ENCODE assay signal across 18 mouse cellular contexts in the genomic region with DNA sequence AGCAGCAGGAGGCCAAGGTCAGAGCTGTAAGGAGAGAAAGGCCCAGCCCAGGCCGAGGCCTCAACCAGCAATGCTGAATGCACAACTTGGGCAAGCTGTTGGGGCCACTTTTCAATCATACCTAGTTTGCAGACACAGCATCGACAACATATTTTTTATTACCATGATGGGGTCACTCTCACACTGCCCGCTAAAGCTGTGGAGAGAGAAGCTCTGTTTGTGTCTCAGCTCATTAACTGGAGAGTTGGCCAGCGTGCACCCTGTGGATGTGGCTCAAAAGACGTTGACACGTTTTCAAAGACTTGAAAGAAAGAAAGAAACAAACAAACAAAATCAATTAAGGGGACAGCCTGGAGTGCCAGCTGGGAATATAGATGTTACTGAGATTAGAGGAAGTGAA.
"Had no signal": no experiment of that assay in that cellular context is flagged by ENCODE, and none has a peak within 500 bp of the region (broad histone marks: within the 10 kb centered on the region; RNA-seq: fewer than 3 reads in every experiment).

No protein-coding gene starts in this region.

- H3K4me3 ChIP-seq: limb, embryonic 10.5 days; limb, embryonic 13.5 days; liver, embryonic 12.5 days; liver, embryonic 15.5 days; megakaryocyte, embryonic 14.5 days; midbrain, embryonic 15.5 days; neural tube, embryonic 12.5 days; neural tube, embryonic 15.5 days had no signal

- H3K4me2 ChIP-seq: limb, embryonic 13.5 days; liver, embryonic 12.5 days; liver, embryonic 15.5 days; midbrain, embryonic 11.5 days; midbrain, embryonic 15.5 days; neural tube, embryonic 12.5 days; neural tube, embryonic 15.5 days had no signal

- H3K36me3 ChIP-seq: limb, embryonic 10.5 days; limb, embryonic 13.5 days; liver, embryonic 12.5 days; liver, embryonic 15.5 days; midbrain, embryonic 15.5 days; neural tube, embryonic 12.5 days; neural tube, embryonic 15.5 days had no signal

- H3K9me3 ChIP-seq: limb, embryonic 10.5 days; limb, embryonic 13.5 days; liver, embryonic 12.5 days; liver, embryonic 15.5 days; midbrain, embryonic 15.5 days; neural tube, embryonic 12.5 days; neural tube, embryonic 15.5 days had no signal

- H3K9ac ChIP-seq: limb, embryonic 13.5 days; liver, embryonic 12.5 days; liver, embryonic 15.5 days; midbrain, embryonic 15.5 days; neural tube, embryonic 12.5 days; neural tube, embryonic 15.5 days had no signal

- ATAC-seq: liver, embryonic 12.5 days; midbrain, embryonic 15.5 days had no signal

- DNase-seq: kidney, adult 18-20 months; kidney, adult 9 months; kidney, postnatal 14 days; kidney, postnatal 4 days; liver; lung, adult 18-20 months; lung, postnatal 14 days; thymus, adult 18-20 months; thymus, postnatal 36 days had no signal

- H3K27me3 ChIP-seq: liver, embryonic 15.5 days; midbrain, embryonic 15.5 days had no signal

- H3K27ac ChIP-seq: limb, embryonic 10.5 days; limb, embryonic 13.5 days; liver, embryonic 12.5 days; liver, embryonic 15.5 days; midbrain, embryonic 15.5 days; neural tube, embryonic 12.5 days; neural tube, embryonic 15.5 days had no signal

- H3K4me1 ChIP-seq: liver, embryonic 12.5 days; liver, embryonic 15.5 days; megakaryocyte, embryonic 14.5 days had no signal
